Mouse (Mus musculus) bone marrow macrophage, adult 2 months (primary cell): Measurements from ENCODE around the gene Plekhg6.

Experiments used
- CTCF ChIP-seq: IDR thresholded peaks from 2 replicates; pipeline ENCODE4 v1.5.1; 2012; ENCODE audit warnings: low read depth, mild to moderate bottlenecking, low read length, moderate library complexity
- POLR2A ChIP-seq: IDR thresholded peaks from 2 replicates; pipeline ENCODE4 v1.6.1; 2012; ENCODE audit warnings: mild to moderate bottlenecking, low read depth, low read length, borderline replicate concordance

DNA sequence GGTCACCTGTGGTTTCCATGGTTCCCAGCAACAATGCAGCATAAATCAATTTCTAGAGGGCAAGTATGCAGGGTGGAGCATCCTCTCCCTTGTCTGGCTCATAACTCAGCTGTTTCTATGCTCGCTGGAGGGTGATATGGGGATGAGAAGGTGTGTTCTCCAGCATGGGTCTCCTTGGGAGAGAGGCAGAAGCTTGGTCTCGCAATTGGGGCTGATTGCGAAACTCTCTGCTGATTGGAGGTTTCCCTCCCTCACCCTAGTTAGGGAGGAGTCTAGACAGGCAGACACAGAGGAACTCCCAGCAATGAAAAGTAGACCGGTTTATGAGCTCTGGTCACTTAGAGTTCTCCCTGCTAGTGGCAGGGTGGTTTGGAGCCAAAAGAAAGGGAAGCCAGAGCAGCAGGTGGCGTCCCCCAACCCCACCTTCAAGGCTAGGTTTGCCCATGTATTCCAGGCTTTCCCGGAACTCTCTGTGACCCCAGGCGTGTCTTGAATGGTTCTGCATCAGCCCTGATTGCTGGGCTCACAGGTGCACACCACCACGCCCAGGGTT lies 30.5 kb upstream of the Plekhg6 start:
- TF ChIP-seq POLR2A (no peak), CTCF (no peak)
